Mouse (Mus musculus) hematopoietic stem cell, adult 5-6 weeks (primary cell): ENCODE data around the gene Habp2. TPM values are rescaled to one million over a fixed set of nuclear protein-coding genes. Genes with fewer than 3 reads are reported as not detected.

Experiments
- ATAC-seq, 2 experiments: fragments of 125-278 bp in 1 of 2; replicated peaks in 1 of 2; 2 replicates each; pipeline ENCODE4 v1.8.0; 2016 to 2017; ENCODE audit warnings: inconsistent platforms in 2 of 2, mild to moderate bottlenecking in 2 of 2, moderate number of reproducible peaks in 2 of 2, low read depth in 1 of 2, moderate TSS enrichment in 1 of 2; ENCODE audit not compliant: low FRiP score in 2 of 2, poor library complexity in 2 of 2, severe bottlenecking in 2 of 2, insufficient read depth in 1 of 2, low TSS enrichment in 1 of 2
- total RNA-seq: library from RNA; stranded (forward); fragments of 172-1452, 232-1000 nt; gene quantifications from 2 replicates; pipeline ENCODE4 v1.2.3, GENCODE M21; 2017

Gene Habp2
- total RNA-seq, result not detected in 2 replicates

GRCm38 (mm10) chr19:56286866-56287265 lies at the start of gene Habp2:
Gene Habp2, plus strand, starts transcription at chr19:56287137.
- ATAC-seq, result no peak

GRCm38 (mm10) chr19:56238501-56238900 lies 48.4 kb upstream of the Habp2 start:
- no peak for ATAC-seq

GRCm38 (mm10) chr19:56245201-56245600 lies 41.7 kb upstream of the Habp2 start:
- no peak for ATAC-seq

- no peak for ATAC-seq
These were observed 34.1 kb upstream of the Habp2 start for GRCm38 (mm10) chr19:56252815-56253214.

GRCm38 (mm10) chr19:56253271-56253670 lies 33.7 kb upstream of the Habp2 start:
- no peak for ATAC-seq

GRCm38 (mm10) chr19:56254751-56255150 lies 32.2 kb upstream of the Habp2 start:
- no peak for ATAC-seq

- ATAC-seq, result no peak; a peak in 1 of 4 replicates
These were observed 31.4 kb upstream of the Habp2 start for GRCm38 (mm10) chr19:56255506-56255905.

GRCm38 (mm10) chr19:56256235-56256634 lies 30.7 kb upstream of the Habp2 start:
- no peak for ATAC-seq

GRCm38 (mm10) chr19:56256741-56257140 lies 30.2 kb upstream of the Habp2 start:
- ATAC-seq, result peak in 1 of 2 experiments; percentile 42; a peak in 1 of 4 replicates

GRCm38 (mm10) chr19:56263696-56264095 lies 23.2 kb upstream of the Habp2 start:
- no peak for ATAC-seq

GRCm38 (mm10) chr19:56264175-56264574 lies 22.8 kb upstream of the Habp2 start:
- no peak for ATAC-seq

- ATAC-seq, result peak; percentile 24 to 25; a peak in 2 of 4 replicates
These were observed 21.8 kb upstream of the Habp2 start for GRCm38 (mm10) chr19:56265149-56265548.

- peak; percentile 22 to 49; a peak in 1 of 4 replicates for ATAC-seq
These were observed 14.9 kb upstream of the Habp2 start for GRCm38 (mm10) chr19:56272081-56272480.

- no peak for ATAC-seq
These were observed 9.7 kb upstream of the Habp2 start for GRCm38 (mm10) chr19:56277140-56277804.

GRCm38 (mm10) chr19:56277951-56278350 lies 9.0 kb upstream of the Habp2 start:
- no peak for ATAC-seq

- no peak for ATAC-seq
These were observed 8.6 kb upstream of the Habp2 start for GRCm38 (mm10) chr19:56278366-56278765.

GRCm38 (mm10) chr19:56285222-56285621 lies 1.7 kb upstream of the Habp2 start:
- ATAC-seq, result no peak

GRCm38 (mm10) chr19:56287580-56288367 lies 837 bp downstream of the Habp2 start:
- no peak for ATAC-seq
